Mouse (Mus musculus) adrenal gland, postnatal 4 days (tissue): ENCODE measurements around the gene Brms1l. TPM values are rescaled to one million over a fixed set of nuclear protein-coding genes. Genes with fewer than 3 reads are reported as not detected.

Source experiments
- DNase-seq, 2 experiments: peaks; one replicate each; pipeline ENCODE4 v3.0.0; 2021 to 2022; ENCODE audit warnings: low spot score in 2 of 2, mixed read lengths in 2 of 2
- microRNA-seq: library from miRNA; unstranded; fragments of <30 nt; microRNA quantifications from one replicate; pipeline ENCODE4 v1.2.0, GENCODE M21; 2021
- total RNA-seq, 2 experiments: library from RNA; stranded (reverse); gene quantifications; 2 replicates each; pipeline ENCODE4 v1.2.3; 2021

Gene Brms1l
- total RNA-seq, 2 experiments from 2014 or later, result 43.9 to 44.7 TPM

DNA sequence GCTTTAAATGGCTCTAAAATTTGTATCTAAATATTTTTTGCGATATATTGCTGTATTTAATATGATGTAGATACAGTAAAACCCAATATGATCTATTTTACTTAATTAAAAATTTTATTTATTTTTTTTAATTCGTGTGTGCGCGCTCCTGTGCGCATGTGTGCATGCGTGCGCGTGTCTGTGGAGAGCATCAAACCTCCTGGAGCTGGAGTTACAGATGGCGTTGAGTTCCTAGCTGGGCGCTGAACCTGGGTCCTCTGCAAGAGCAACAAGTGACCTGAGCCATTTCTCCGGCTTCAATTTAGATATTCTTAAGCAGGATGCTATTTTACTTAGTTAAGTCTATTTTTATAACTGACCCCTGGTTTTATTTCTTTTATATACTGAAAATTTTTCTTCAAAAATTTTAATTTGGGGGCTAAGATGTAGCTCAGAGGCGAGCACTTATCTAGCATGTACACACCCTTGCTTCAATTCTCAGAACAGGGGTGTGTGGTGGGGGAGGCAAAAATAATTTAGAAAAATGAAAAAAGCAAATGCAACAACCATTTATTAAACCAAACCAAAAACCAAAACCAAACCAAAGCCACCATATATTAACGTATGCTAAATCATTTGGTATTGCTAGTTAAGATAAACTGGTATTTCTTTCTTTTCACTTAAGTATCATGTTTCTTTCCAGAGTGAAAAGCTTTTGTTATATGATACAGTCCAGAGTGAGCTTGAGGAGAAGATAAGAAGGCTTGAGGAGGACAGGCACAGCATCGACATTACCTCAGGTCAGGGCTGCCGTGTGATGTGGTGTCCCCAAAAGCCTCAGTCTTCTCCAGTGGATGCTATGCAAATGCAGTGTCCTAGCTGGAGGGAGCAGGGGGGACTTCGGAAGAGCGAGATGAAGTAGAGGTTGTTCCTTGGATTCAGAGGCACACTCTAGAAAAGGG lies 23.6 kb downstream of the Brms1l start:
- DNase-seq, result no peak

DNA sequence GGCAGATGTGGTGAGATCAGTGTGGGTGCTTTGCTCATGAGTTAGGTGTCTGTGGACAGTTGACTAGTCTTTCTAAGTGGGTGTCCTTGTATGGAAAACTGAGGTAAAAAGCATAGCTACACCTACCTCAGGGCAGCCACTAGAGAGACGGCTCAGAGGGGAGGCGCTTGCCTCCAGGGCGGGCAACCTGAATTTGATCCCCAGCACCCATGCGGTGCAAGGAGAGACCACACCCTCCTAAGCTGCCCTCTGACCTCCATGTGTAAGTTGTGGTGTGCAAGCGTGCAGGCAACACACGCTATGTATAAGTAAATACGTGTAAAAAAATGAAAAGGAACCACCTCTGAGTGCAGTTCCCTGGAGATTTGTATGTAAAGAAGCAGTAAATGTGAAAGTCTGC lies 24.5 kb downstream of the Brms1l start:
- DNase-seq, result no peak

DNA sequence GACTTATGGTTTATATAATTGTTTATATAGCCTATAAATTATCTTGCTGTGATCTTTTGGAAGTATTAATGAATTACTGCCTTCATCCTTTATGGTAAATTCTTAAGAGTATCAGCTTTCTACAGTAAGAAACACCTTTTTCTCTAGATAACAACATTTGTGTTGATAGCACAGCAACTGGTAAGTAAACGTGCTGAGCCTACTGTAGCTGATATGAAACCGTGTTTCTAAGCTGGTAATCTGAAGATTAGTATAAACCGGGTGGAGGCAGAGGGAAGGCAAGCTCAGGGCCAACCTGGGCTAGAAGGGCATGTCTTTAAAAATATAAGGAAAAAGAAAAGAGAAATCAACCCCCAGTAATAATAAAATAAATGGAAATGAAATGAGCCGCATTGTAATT lies 31.6 kb downstream of the Brms1l start:
- DNase-seq, result no peak

DNA sequence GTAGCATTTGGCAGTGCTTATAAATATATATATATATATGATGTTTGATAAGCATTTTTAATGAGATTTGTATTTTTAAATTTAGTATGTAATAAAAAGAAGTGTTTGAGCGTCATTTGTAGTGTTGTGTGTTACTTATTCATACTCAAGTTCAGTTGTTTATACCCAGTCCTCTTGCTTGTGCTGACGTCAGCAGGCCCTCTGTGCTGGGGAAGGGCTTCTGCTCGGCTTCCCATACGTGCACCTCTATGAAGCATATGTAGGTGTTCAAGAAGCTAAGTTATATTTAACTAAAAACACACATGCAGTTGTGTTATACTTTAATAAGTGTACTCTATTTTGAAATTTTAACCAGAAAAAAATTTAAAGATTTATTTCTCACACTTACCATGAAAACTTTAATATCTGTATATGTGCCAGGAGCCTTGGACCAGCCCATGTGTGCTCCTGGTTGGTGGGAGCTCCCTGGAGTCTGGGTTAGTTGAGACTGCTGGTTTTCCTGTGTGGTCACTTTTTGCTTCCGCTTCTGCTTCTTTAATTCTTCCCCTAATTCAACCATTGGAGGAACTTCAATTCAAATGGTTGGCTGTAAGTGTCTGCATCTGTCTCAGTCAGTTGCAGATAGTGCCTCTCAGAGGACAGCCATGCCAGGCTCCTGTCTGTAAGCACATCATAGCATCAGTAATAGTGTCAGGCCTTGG lies 33.6 kb downstream of the Brms1l start:
- DNase-seq, result no peak

DNA sequence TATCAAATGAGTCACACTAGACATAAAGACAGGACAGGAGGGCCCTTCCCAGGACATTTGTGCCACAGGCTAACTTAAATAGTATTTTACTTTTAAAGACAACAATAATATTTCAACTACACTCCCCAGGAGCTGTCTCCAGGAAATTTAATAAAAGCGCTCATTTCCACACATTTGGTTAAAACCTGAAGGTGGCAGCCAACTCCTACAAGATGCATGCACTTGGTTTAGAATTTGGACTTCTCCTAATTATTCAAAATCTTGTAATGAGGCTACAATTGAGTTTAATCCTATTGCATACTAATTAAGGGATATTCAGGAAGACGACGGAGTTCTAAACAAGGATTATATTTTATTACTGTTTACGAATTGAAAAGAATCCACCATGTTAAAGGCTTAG lies 49.3 kb downstream of the Brms1l start:
- no peak for DNase-seq

DNA sequence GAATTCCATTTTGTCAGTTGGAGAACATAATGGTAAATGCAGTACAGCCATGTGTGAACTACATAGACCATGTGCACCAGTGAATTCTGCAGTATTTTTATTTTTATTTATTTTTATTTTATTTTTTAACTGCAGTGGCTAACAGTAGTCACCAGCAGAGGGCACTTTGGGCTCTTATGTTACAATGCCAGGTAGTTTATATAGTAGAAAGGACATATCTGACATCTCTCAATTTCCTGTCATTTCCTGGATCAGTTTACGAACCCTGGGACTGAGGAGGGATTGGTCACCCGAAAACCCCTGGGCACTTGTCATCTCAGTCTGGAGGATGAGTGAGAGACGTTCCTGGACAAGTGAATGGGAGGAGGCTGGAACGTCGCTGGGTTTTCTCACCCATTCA lies 52.4 kb downstream of the Brms1l start:
- DNase-seq, result no peak

DNA sequence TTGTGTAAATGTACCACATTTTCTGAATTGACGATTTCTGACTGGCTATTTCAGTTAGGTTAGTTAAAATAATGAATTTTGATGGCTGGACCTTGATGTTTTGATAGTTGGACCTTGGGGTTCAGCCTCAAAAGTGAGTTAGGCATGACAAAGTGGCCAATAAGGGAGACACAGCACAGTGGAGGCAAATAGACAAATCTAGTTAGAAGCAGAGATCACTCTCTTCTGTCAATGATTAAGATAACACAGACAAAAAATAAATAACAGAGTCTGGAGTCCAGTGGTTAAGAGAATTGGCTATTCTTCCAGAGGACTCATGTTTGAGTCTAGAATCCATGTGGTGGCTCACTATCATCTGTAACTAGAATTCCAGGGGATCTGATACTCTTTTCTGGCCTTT lies 68.7 kb downstream of the Brms1l start:
- DNase-seq, result no peak

DNA sequence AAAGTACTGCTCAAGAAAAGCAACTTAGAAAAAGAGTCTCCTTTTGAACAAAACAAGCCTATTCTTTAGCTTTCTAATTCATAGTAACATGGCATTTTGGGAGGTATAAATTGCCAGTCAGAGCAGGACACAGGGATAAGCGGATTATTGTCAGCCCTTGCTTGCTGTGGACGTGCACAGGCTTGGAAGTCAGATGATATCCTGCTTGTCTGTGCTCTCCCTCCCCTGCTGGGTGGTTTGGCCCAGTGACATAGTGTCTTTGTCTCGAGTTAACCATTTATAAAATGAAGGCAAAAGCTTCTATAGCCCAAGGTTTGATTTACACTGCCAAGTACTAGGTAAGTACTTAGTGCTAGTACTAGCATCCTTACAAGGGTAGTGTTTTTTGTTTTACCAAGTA lies 76.0 kb downstream of the Brms1l start:
- DNase-seq, result no peak

DNA sequence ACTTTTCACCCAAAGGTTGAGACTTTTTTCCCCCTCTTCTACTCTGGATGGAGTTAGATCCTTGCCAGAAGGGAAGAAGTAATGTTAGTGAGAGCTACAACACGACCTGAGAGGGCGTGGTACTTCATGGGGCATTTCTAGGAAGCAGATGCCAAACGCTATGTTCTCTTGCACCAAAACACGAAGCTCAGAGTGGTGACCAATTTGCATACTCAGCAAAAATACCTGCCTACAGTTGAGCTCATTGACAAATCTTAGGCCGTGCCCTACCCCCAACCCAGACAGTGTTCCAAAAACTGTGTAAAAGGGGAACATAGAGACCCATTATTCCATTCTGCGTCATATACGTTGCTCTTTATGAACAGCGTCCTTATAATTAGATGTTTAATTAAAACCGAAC lies 77.1 kb downstream of the Brms1l start:
- no peak for DNase-seq

DNA sequence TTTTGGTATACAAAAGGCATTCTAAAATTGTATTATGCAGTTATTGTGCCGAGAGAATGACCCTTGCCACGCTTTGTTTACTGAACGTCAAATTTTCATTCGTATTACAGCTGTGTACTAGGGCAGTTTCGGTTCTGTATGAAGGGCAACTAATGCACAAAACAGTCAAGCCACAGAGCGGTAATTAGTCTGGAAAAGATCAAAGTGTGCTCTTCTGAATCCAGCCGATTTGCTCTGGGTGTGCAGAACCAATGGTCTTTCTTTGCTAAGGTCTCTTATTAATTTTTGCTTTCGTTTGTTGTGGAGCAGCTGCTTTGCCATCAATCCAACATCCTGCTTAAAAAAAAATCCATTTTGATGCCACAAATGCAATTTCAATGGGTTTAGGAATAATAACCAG lies 80.1 kb downstream of the Brms1l start:
- no peak for DNase-seq

DNA sequence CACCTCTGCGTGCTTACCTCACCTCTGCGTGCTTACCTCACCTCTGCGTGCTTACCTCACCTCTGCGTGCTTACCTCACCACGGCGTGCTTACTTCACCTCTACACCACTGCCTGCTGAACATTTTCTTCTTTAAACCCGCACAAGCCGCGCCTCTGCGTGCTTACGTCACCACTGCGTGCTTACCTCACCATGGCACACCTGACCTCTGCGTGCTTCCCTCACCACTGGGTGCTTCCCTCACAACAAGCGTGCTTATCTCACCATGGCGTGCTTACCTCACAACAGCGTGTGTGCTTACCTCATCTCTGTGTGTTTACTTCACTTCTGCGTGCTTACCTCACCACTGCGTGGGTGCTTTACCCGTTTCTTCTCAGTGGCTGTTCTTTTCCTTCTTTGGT lies 80.9 kb downstream of the Brms1l start:
- DNase-seq, result no peak

Small RNAs within 50 kb of the gene (microRNA-seq; reads per million reads assigned to microRNA genes)
- 2.9 reads per million, percentile 5 among the genes with 10 or more reads in this experiment for gene Gm23394

Other genes with a start within 250 kb of the Brms1l start
- 1 to 10 TPM; 3.0 to 3.3 TPM for gene Insm2, start 236.9 kb upstream of the Brms1l start, total RNA-seq
- gene Ralgapa1, start 15.2 kb upstream of the Brms1l start, total RNA-seq, result 10 to 100 TPM; 70.5 to 76.7 TPM